Mouse (Mus musculus): ENCODE results near the gene Rhno1.

The Rhno1 gene

DNA sequence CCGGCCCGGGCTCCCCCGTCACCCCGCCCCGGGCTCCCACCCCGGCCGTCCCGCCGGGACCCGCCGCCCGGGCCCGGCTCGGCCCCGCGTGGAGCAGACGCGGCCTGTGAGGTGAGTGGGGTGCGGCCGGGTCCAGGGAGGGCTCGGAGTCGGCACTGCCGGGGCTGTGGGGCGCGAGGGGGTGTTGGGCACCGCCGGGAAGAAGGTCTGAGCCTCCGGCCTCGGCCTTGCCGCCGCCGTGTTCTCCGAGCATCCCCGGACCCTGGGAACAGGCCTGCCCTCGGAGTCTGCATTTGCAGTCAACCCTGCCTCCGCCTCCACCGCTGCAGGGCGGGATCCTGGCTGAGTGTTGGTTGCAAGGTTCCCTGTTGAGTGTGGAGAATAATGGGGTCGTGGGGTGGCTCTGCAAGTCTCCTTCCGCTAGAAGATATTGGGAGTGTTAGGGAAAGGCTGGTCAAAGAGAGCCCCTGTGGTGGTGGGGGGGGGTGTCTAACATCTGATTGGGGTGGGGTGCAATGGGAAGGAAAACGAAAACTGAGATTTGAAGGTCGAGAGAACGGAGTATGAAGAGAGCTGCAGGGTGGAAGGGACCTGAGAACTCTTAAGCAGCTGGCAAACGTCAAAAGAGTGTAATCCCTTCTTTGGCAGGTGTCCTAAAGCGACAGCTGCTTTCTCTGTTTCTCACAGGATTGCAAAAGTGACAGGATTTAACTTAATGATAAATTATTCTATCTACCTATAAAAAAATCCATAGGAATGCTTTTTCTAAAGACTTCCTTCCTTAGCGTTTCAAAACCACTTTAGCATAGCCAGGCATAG is 505 bp upstream of the Rhno1 start:
- DNase-seq (ENCODE audit: low spot score in 2 of 2): no peak

DNA sequence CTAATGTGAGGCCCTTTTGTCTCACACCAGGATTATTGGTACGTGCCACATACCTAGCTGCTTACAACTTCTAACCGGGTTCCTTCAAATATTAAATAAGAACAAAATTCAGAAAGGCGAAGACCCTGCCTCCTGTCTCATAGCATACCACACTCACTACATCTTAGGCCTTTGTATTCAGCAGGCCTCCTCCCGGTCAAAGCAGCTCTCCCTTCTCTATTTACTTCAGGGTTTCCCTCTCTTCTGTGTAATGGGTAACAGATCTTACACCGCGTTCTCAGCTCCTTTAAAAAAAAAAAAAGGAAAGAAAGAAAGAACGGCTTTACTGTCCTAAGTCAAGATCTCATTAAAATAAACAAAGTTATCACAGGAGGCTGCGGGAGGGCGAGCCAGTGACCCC is 810 bp downstream of the Rhno1 start:
- no peak for DNase-seq (ENCODE audit: low spot score in 2 of 2)

DNA sequence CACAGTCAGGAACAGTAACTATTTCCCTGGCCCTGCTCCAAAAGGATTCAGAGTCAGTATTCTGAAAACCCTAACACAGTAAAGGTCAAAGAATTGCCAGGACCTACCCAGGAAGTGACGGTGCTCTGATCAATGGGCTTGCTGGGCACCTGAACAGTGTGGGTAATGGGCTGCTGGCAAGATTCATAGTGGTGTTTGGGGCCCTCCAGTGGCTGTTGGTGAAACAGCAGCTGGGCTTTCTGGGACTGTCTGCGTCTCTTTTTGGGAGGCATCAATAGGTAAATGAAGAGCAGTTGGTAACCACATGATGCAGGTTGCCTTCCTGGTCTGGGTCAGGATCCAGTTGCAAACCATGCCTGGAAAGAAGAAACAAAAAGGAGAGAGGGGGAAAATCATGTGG is 3.7 kb downstream of the Rhno1 start:
- peak; percentile 71 to 79 for DNase-seq (ENCODE audit: low spot score in 2 of 2)

DNA sequence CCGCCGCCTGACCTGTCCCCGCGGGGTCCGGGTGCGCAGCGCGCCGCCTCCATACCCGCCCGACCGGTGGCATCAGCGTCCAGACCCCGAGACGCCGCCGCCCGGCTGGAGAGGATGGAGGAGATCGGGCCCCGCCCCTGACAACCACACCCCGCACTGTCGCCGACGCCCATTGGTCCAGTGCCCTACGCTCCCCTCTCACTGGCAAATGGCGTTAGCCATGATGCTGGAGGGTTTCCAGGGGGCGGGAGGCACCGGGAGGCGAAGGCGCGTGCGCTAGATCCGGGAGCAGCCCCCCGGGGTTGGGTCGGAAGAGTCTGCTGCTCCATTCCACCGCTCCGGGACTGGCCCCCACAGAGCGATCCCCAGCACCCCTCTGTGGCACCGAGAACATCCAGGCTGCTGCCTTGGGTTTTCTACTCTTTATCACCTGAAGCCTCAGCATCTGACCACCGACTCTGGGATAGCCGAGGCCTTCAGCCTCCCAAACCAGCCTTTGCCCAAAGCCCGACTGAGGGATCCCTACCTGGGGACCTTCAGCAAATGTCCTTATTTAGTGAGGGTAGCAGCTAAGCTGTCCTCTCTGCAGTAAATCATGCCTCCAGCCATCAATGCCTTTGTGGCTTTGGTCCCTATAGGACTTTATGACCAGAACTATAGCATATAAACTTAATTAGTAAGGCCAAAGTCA is 6.8 kb downstream of the Rhno1 start, which contains the start of gene Tulp3:
Gene Tulp3 (minus strand): TSS at position 126 of the 691 bp plus-strand sequence.
- DNase-seq (ENCODE audit: low spot score in 2 of 2): peak; percentile 96 to 97

DNA sequence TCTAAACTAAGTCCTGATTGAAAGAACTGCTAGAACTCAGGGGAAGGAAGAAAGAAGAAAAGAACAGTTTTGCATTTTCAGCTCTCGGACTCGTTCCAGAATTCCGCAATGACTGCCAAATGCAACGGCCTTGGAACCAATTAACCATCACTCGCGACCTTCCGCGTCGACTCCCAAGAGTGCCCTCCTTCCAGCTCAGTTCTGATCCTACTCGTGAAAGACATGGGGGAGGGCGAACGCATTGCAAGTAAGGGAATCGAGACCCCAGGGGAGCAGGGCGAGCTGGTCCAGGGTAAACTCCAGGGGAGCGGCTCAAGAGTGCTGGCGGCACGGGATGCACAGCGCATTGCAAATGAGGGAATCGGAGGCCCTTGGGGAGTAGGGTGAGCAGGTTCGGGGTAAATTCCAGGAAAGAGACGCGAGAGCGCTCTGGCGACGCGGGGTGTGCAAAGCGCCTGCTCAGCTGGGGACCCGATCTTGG is 7.5 kb downstream of the Rhno1 start:
- DNase-seq (ENCODE audit: low spot score in 2 of 2): peak in 1 of 2 experiments; percentile 50

DNA sequence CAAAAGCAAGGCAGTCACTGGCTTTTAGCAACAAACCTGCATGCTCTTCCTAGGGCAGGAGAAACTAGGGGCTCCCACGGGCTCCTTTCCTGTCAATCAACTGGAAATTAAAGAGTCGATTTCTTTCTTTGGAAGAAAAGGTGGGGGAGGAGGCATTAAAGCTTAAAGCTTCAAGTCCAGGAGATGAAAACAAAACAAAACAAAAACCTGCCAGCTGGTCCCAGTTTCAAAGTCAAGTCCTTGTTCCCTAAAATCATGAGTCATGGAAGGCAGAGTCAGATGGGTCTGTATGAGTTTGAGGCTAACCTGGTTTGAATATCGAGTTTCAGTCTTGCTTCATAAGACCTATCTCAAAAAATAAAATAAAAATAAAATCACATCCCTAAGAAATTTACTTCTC is 8.6 kb downstream of the Rhno1 start:
- DNase-seq (ENCODE audit: low spot score in 2 of 2): no peak

DNA sequence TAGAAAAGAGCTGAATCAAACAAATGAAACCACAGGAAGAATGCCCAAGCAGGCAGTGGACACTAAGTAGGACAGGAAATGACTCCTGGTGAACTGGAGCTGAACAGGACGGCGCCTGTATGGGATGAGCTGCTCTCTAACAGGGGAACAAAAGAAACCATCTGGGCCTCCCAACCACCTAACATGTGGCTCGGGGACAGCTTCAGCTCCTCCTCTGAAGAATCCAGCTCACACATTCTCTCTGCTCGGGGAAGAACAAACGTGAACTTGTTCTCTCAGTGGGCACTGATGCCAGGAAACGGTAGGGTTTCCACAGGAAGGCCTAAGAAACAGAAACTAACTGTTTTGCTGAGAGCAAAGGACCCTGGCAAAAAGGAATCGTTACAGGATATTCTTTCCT is 13.0 kb downstream of the Rhno1 start:
- no peak for DNase-seq (ENCODE audit: low spot score in 2 of 2)

DNA sequence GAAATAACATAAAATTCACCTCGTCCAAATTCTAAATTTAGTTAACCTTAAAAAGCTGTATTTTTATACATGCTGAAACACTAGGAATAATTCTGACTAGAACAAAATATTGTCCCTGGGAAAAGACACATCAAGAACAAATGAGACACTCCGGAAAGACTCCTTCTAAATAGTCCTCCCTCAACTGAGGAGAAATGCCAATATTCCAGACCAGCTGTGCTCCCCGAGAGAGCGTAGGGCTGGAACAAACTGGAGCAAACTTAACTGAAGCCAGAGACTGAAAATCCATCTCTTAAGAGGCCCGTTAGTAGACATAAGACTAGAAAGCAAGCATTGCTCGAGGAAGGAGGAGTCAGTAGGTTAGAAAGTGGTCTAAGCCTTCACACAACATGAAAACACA is 15.9 kb downstream of the Rhno1 start:
- DNase-seq (ENCODE audit: low spot score in 2 of 2): no peak

DNA sequence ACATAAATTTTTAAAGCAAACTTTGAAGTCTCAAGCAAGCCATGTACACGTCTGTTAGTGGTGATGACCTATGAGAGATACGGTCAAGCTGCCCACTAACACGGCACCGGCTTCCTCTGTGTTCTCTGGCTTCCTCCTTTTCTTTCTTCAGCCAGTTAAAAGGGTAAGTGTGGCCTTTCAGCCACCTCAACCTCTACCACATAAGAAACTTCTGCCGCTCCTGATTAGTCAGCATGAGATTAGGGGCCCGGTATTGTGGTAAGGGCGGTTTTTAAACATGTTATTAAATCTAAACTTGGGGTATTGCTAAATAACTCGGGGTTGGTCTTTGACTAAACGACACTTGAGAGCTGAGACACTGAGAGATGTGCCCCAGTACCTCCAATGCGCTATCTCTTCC is 17.1 kb downstream of the Rhno1 start:
- DNase-seq (ENCODE audit: low spot score in 2 of 2): no peak

DNA sequence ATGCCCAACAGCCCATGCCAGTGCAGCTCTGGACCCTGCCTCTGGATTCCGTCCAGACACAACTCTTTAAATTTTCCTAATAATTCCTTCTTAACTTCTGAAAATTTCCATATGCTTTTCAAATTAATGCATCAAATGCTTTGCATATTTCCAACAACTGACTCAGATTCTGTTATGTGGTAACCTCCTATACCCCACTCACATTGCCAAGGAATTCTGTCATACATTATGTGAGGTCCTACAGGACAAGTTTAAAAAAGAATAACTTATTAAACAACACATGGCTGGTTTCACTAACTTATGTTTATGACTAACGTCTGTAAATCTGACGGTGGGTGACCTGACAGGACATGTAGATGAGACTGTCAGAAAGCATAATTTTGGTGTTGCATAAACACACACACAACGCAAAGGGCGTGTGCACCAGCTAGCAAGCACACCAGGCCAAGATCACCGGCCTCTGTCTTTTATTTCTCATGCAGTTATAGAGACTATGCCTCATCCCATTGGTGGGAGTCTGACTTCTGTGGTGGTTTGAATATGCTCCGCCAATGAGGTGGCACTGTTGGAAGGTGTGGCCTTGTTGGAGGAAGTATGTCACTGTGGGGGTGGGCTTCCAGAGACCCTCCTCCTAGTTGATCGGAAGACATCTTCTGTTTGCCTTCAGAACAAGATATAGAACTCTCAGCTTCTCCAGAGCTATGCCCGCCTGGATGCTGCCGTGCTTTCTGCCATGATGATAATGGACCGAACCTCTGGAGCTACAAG is 20.6 kb downstream of the Rhno1 start:
- DNase-seq (ENCODE audit: low spot score in 2 of 2): no peak

DNA sequence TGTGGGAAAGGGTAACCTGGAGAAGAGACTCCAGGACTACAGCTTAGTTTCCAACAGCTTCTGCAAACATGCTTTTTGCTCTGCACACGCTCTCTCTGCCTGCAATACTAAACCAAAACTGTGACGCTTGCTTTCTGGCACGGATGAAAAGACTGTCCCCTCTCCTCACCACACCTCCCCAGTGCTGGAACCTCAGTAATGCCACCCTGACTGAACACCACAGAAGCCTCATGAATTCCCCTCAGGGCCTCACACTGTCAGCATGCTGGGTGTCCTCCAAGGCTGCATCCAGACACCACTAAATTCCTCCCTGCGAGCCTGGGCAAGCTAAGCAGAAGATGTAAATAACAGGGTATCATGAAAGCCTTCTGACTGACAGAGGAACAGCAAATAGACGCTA is 23.8 kb downstream of the Rhno1 start:
- DNase-seq (ENCODE audit: low spot score in 2 of 2): no peak

DNA sequence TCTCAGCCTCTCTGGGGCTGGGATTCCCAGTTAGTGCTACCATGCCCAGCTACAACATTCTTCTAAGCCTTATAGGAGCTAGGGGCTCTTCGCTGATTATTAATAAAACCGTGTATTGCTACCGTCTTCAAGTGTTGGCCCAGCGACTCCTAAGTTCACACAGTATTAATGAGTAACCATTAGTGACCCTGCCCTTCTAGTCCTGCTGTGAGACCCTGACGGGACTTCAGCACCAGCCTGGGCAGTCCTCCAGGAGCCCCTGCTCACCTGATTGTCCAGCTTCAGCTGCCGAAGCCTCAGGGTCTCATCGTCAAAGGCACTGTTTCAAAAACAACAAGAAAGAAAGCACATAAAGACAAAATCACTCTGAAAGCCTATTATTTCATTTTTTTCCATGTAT is 25.2 kb downstream of the Rhno1 start:
- no peak for DNase-seq (ENCODE audit: low spot score in 2 of 2)

DNA sequence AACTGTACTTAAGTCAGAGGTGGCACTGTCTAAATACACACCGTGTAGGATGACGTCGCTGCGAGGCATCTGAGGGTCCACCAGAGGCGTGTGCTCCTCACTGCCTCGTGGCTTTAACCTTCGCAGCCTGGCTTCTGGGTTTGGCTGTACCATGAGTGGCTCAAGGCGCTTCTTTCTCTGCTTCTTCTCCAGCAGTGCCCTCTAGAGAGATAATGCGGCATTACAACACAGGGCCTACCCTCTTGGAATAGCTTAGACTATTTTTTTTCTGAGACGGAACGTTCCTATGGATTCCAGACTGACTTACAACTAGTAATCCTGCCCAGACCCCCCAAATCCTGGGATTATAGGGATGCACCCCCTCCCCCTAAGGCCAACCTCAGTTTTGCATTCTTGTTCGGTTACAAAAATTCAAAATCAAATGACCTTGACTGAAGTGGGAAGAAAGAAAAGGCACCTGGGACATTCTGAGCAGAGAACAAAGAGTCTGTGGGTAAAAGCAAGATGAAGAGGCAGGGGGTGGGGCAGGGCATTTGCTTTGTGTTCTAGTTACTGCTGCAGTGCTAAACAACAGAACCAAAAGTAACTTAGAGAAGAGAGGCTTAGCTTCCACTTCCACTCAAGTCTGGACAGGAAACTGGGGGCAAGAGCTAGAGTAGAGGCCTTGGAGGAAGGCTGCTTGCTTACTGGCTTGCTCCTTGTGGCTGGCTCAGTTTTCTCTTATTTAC is 28.1 kb downstream of the Rhno1 start:
- peak; percentile 64 to 84 for DNase-seq (ENCODE audit: low spot score in 2 of 2)

DNA sequence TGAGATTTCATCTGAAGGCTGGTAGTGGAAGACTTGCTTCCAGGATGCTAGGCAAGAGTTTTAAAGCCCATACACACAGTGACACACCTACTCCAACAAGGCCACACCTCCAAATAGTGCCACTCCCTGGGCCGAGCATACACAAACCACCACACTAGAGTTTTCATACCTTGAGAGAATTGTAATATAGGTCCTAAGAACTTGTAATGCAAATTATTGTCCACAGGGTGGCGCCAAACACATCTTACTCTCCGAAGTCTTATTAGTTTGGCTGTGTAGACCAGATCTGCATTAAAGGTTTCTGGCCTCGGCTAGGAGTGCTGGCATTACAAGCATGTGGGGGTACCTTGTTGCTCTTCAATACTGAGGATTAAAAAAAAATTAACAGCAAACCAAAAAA is 44.4 kb downstream of the Rhno1 start:
- peak in 1 of 2 experiments; percentile 45 for DNase-seq (ENCODE audit: low spot score in 2 of 2)

DNA sequence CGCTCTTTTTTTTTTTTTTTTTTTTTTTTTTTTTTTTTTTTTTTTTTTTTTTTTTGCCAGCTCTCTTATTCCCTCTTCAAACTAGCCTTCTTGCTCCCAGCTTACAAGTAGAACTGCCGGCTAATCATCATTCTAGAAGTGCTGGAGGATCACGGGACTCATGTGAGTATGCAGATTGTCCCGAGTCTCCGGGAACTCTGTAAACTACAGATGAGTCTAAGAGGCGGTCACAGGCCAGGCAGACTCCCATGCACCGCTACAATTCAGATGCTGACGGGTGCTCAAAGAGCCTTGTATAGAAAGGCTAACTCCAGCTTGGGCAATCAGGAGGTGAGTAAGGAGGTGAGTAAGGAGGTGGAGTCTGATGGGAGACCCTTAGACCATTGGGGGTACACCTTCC is 47.1 kb downstream of the Rhno1 start:
- DNase-seq (ENCODE audit: low spot score in 2 of 2): no peak

DNA sequence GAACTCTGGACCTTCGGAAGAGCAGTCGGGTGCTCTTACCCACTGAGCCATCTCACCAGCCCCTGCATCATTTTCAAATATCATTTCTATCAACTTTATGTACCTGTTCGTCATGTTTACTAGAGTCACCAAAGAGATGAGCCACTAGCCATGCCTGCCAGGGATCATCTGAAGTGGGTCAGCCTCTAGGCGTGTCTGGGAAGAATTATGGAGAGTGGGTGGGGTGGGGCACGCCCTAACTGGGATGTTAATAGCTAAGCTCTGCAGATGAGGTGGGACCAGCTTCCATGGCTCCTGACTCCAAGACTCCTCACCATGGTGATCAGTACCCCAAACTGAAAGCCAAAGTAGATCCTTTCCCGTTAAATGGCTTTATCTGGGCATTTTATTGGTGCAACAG is 47.9 kb downstream of the Rhno1 start:
- no peak for DNase-seq (ENCODE audit: low spot score in 2 of 2)

DNA sequence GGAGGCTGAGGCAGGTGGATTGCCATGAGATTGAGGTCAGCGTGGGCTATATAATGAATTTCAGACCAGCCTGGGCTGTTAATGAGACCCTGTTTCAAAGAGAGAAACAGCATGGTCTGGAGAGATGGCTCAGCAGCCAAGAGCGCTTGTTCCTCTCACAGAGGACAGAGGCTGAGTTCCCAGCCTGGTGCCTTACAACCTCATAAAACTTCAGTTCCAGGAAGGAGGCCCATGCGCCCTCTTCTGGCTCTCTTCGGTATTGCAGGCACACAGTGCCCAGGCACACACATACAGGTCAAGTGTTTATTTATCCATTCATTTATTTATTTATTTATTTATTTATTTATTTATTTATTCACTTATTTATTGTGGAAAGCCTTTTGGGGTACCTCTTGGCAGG is 54.4 kb downstream of the Rhno1 start:
- peak in 1 of 2 experiments; percentile 65 for DNase-seq (ENCODE audit: low spot score in 2 of 2)
